Mouse (Mus musculus) G1E (cell line): ENCODE results near the gene Cyct.

Source experiments
- CTCF ChIP-seq: IDR thresholded peaks from 2 replicates; pipeline ENCODE4 v1.5.1; 2012; ENCODE audit warnings: low read depth, low read length, inconsistent platforms, mixed read lengths
- GATA1 ChIP-seq: IDR thresholded peaks from 2 replicates; pipeline ENCODE4 v1.6.1; 2012; ENCODE audit warnings: borderline replicate concordance, low read length, inconsistent platforms, mixed read lengths
- GATA2 ChIP-seq: IDR thresholded peaks from 2 replicates; pipeline ENCODE4 v1.6.1; 2012; ENCODE audit warnings: low read depth, low read length, inconsistent platforms, borderline replicate concordance
- POLR2AphosphoS5 ChIP-seq: IDR thresholded peaks from 2 replicates; pipeline ENCODE4 v1.6.1; 2012; ENCODE audit warnings: low read depth, low read length, inconsistent platforms; ENCODE audit not compliant: insufficient replicate concordance

DNA sequence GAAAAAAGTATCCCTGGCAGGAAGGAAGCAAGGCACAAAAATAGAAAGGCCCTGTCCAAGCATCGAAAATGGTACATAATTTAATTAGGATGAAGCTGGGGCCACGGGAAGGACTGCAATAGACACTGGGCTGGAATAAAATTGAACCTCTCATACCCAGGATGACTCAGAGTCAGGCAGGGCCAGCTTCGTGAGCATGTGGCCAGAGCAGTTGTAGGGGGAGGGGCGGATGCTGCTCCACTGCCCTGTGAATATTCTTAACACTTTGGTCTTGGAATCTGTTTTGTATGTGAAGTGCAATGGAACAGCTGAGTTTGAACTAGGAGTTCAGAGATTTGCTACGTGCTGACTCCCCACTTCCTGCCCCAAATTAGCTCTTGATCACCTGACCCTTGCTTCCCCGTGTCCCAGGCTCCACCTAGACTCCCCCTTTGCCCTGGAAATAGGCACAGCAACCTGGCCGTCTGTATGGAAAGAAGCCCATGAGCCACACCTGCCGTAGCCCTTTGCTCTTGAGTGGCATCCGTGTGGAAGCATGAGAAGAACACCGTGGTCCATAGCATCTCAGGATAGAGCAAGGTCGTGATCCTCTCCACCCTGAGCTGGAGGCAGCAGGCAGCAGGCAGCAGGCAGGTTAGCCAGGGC, 28.0 kb downstream of the Cyct start:
- TF ChIP-seq CTCF (no peak), GATA2 (no peak), GATA1 (no peak), POLR2AphosphoS5 (no peak)
